Mouse (Mus musculus) kidney, adult 2 months (tissue): ENCODE measurements at regions not wholly inside any gene's neighbourhood (a gene's known extent, or its start where the extent isn't known, plus 50 kb on each side); places are given as distances from the start of the nearest gene placed in this dataset.

Experiments
- CTCF ChIP-seq: fragments of 200-500 bp; conservative IDR thresholded peaks from 2 replicates; pipeline ENCODE4 v1.5.1; 2011; ENCODE audit warnings: low read depth, mild to moderate bottlenecking, control low read depth, low read length, moderate library complexity, mixed read lengths; ENCODE audit not compliant: insufficient read depth, insufficient read length
- POLR2A ChIP-seq: fragments of 200-500 bp; IDR thresholded peaks from one replicate; pipeline ENCODE4 v1.6.1; 2011; ENCODE audit warnings: low read depth, low read length, control low read depth

- no peak for TF ChIP-seq CTCF
- no peak for TF ChIP-seq POLR2A
Measured at GRCm38 (mm10) chrX:142599377-142599776, 81.8 kb upstream of the Tmem164 start.
